Mouse (Mus musculus) cerebellum, adult 2 months (tissue): ENCODE results near the gene Ipo9. TPM values are rescaled to one million over a fixed set of nuclear protein-coding genes. Genes with fewer than 3 reads are reported as not detected.

Source experiments
- DNase-seq, 2 experiments: peaks; one replicate each; pipeline ENCODE4 v3.0.0; 2021
- H3K27ac ChIP-seq: fragments of 200-500 bp; 2 replicates; pipeline ENCODE4 v1.5.1; 2012; ENCODE audit warnings: low read length, control low read depth, inconsistent platforms; ENCODE audit not compliant: insufficient read depth
- H3K27me3 ChIP-seq: fragments of 200-500 bp; 2 replicates; pipeline ENCODE4 v1.6.1; 2012; ENCODE audit warnings: inconsistent platforms, mild to moderate bottlenecking, low read length, moderate library complexity; ENCODE audit not compliant: control insufficient read depth, insufficient read depth
- H3K4me1 ChIP-seq: fragments of 200-500 bp; 2 replicates; pipeline ENCODE4 v1.6.1; 2011; ENCODE audit warnings: low read length; ENCODE audit not compliant: control insufficient read depth, insufficient read depth
- H3K4me3 ChIP-seq: fragments of 200-500 bp; replicated peaks from 2 replicates; pipeline ENCODE3; 2011; ENCODE audit warnings: mild to moderate bottlenecking, low read depth, low read length, control low read depth; ENCODE audit not compliant: insufficient read depth
- CTCF ChIP-seq: fragments of 200-500 bp; IDR thresholded peaks from 2 replicates; pipeline ENCODE4 v1.5.1; 2011; ENCODE audit warnings: low read depth, mild to moderate bottlenecking, control low read depth, low read length, moderate library complexity, borderline replicate concordance; ENCODE audit not compliant: insufficient read depth
- POLR2A ChIP-seq: fragments of 200-500 bp; IDR thresholded peaks from 2 replicates; pipeline ENCODE4 v1.6.1; 2011; ENCODE audit warnings: low read length, control low read depth, borderline replicate concordance; ENCODE audit not compliant: insufficient read depth
- WGBS: fragments of 180-500 bp; shearing (Covaris S2); methylation state at CpG from one replicate; pipeline ENCODE4 v1.1.7; 2018; 5-methylcytosine and 5-hydroxymethylcytosine counted together
- polyA plus RNA-seq: library from polyadenylated mRNA; depleted of rRNA; stranded (reverse); fragments of >200 nt; gene quantifications from 2 replicates; pipeline ENCODE4 v1.2.3, GENCODE M21; 2012; rRNA removed

Gene Ipo9
- polyA plus RNA-seq = 139 and 157 TPM in 2 replicates

DNA sequence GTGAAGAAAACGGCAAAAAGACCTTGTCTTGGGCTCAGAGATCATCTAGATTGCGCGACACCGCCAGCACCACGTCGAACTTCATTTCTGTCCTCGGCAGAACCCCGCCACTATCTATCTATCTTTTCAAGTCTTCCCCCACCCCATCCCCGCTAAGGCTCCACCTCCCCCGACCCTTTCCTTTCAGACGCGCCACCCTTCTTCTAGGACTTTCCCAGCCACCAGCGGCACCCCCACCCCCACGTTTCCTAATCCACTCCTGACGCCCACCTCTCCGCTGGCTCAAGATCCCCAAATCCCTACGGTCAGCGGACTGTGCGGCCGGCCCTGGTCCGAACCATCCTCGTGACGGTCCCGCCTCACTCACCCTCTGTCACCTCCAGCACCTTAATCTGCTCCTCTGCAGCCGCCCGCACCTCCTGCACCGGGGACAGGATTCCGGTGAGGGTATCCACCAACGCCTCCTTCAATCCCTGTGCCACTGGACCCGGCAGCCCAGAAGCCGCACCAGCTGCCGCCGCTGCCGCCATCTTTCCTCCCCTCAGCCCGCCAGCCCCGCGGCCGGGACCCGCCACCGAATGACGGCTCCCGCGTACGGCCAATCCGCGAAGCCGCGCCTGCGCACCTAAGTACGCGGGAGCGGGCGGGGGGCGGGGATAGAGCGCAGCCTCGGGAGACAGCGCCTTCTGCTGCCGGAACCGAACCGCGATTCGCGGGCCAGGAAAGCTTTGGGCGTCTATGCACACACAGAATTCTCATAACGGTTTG, at the start of gene Ipo9:
TSS of gene Ipo9 (minus strand) at position 599 of the 768 bp plus-strand sequence.
- DNase-seq = peak; percentile 93 to 94
- peak within 1 kb of the TSS; percentile 47 for H3K27ac ChIP-seq
- H3K4me1 ChIP-seq = peaks cover 4% of the 10 kb centered on the region; the same call in 1 of the 2 replicates
- peak within 1 kb of the TSS; percentile 83 for H3K4me3 ChIP-seq
- no peaks in the 10 kb centered on the region for H3K27me3 ChIP-seq
- WGBS = under 1% methylated on average over 65 of the region's 65 CpGs
- TF ChIP-seq POLR2A (peak; percentile 80), CTCF (peak; percentile 47; the same call in 1 of the 2 replicates)

DNA sequence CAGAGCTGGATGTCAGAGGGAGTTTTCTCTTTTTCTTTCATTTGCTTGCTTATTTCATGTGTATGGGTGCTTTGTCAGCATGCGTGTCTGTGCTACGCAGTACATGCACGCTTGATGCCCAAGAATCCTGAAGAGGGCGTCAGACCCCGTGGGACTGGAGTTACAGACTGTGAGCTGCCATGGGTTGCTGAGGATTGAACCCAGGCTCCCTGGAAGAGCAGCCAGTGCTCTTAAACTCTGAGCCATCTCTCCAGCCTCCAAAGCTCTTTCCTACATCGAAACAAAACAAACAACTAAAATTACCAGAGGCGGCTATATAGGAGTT, 45.2 kb upstream of the Ipo9 start:
- TF ChIP-seq POLR2A = no peak
- no peak for TF ChIP-seq CTCF
- no peak for DNase-seq
- Histone ChIP-seq H3K27ac (no peak overlapping the region), H3K4me1 (no peaks in the 10 kb centered on the region; the same call in 1 of the 2 replicates), H3K4me3 (no peak overlapping the region), H3K27me3 (no peaks in the 10 kb centered on the region)
- WGBS = 94% methylated on average over 7 of the region's 7 CpGs

- WGBS = 91% methylated on average over 15 of the region's 15 CpGs
- Histone ChIP-seq H3K27me3 (no peaks in the 10 kb centered on the region), H3K27ac (no peak overlapping the region), H3K4me3 (no peak overlapping the region), H3K4me1 (no peaks in the 10 kb centered on the region; the same call in 1 of the 2 replicates)
- DNase-seq = no peak
- TF ChIP-seq CTCF (no peak), POLR2A (no peak)
Observed at GRCm38 (mm10) chr1:135474861-135475570, 44.7 kb upstream of the Ipo9 start.

DNA sequence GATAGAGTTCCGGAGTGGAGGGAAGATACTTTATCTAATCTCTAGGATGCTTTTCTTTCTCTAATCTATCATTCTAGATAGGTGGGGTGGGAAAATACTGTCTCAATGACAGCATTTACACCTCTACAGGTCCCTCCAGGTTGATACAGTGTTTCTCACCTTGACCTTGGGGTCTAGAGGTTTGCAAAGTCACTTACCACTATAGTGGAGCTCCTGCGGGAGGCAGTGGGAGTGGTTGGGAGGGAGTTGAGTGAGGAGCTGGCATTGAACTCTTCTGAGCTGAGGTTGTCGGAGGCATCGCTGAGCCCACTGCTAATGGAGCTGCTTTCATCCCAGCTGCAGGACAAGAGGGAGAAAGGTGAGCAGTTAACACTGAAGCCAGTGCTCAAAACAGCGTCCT, 42.2 kb upstream of the Ipo9 start:
- TF ChIP-seq CTCF (no peak), POLR2A (no peak)
- 88% methylated on average over 5 of the region's 5 CpGs for WGBS
- Histone ChIP-seq H3K27ac (no peak overlapping the region), H3K27me3 (no peaks in the 10 kb centered on the region), H3K4me3 (no peak overlapping the region), H3K4me1 (no peaks in the 10 kb centered on the region)
- no peak for DNase-seq

DNA sequence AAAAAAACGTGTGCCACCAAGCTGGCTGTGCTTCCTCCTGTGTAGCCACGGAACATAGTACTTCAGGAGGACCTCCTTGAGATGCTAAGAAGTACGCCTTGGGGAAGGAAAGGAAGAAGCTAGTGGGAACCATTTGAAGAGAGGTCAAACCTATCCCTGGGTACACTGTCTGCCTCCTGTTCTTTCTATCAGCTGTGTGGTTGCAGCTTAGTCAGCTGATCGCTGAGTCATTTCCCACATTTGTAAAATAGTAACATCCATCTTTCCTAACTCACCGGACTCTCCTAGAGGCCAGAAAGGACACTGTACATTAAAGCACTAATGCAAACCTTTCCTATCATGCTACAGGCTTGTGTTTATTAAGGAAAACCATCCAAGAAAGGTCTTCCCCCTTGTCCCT, 41.4 kb upstream of the Ipo9 start:
- 90% methylated on average over 5 of the region's 5 CpGs for WGBS
- Histone ChIP-seq H3K27me3 (no peaks in the 10 kb centered on the region), H3K27ac (no peak overlapping the region), H3K4me3 (no peak overlapping the region), H3K4me1 (no peaks in the 10 kb centered on the region)
- no peak for TF ChIP-seq POLR2A
- no peak for TF ChIP-seq CTCF
- DNase-seq = no peak

- TF ChIP-seq POLR2A = no peak
- no peak for TF ChIP-seq CTCF
- DNase-seq = no peak
- H3K27ac ChIP-seq = no peak overlapping the region
- 90% methylated on average over 13 of the region's 13 CpGs for WGBS
- no peak overlapping the region for H3K4me3 ChIP-seq
- no peaks in the 10 kb centered on the region for H3K27me3 ChIP-seq
- H3K4me1 ChIP-seq = no peaks in the 10 kb centered on the region
Observed at GRCm38 (mm10) chr1:135470546-135470945, 40.2 kb upstream of the Ipo9 start.

- 92% methylated on average over 5 of the region's 5 CpGs for WGBS
Observed at GRCm38 (mm10) chr1:135467462-135467861, 37.2 kb upstream of the Ipo9 start.

DNA sequence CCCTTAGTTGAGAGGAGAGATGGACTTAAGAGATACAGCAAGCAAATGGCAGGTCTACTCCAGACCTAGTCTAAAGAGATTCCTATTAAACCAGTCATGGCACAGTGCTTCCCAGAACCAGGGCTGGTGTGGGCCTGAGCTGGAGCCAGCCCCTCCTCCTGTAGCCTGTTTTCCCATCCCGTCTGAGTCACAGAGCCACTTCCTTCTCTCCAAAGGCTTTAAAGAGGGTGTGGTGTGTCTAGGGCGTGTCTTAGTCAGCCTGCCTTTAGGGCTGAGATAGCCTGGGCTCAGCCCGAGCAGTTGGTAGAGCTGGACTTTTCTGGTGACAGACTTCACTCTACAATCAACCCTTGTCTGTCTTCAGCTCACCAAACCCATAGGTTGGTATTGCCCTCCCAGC, 36.6 kb upstream of the Ipo9 start:
- no peaks in the 10 kb centered on the region for H3K27me3 ChIP-seq
- no peak for DNase-seq
- TF ChIP-seq POLR2A = no peak
- no peak for TF ChIP-seq CTCF
- no peaks in the 10 kb centered on the region for H3K4me1 ChIP-seq
- WGBS = 79% methylated on average over 3 of the region's 3 CpGs
- H3K4me3 ChIP-seq = no peak overlapping the region
- H3K27ac ChIP-seq = no peak overlapping the region

More at GRCm38 (mm10) chr1:135467462-135467861, 37.2 kb upstream of the Ipo9 start:
- no peak for DNase-seq
- no peaks in the 10 kb centered on the region for H3K27me3 ChIP-seq
- TF ChIP-seq CTCF (no peak), POLR2A (no peak)
- no peak overlapping the region for H3K27ac ChIP-seq
- no peaks in the 10 kb centered on the region for H3K4me1 ChIP-seq
- no peak overlapping the region for H3K4me3 ChIP-seq
